Mouse (Mus musculus): ENCODE measurements around the gene Atp13a4.

Atp13a4 gene

GRCm38 (mm10) chr16:29459331-29459730 lies 85.3 kb downstream of the Atp13a4 start:
- DNase-seq: no peak

- DNase-seq: no peak
These were observed 87.8 kb downstream of the Atp13a4 start for GRCm38 (mm10) chr16:29456851-29457250.

GRCm38 (mm10) chr16:29453282-29453681 lies 91.4 kb downstream of the Atp13a4 start:
- DNase-seq: no peak

- DNase-seq: no peak
These were observed 93.0 kb downstream of the Atp13a4 start for GRCm38 (mm10) chr16:29451706-29452105.

GRCm38 (mm10) chr16:29442126-29442525 lies 102.5 kb downstream of the Atp13a4 start:
- no peak for DNase-seq

- no peak for DNase-seq
These were observed 103.2 kb downstream of the Atp13a4 start for GRCm38 (mm10) chr16:29441405-29441985.

GRCm38 (mm10) chr16:29438045-29438444 lies 106.6 kb downstream of the Atp13a4 start:
- DNase-seq: no peak

- DNase-seq: no peak
These were observed 108.9 kb downstream of the Atp13a4 start for GRCm38 (mm10) chr16:29435746-29436145.

GRCm38 (mm10) chr16:29434712-29435111 lies 110.0 kb downstream of the Atp13a4 start:
- peak in 1 of 2 experiments; percentile 1 for DNase-seq

GRCm38 (mm10) chr16:29414822-29415221 lies 129.8 kb downstream of the Atp13a4 start:
- no peak for DNase-seq

- no peak for DNase-seq
These were observed 137.3 kb downstream of the Atp13a4 start for GRCm38 (mm10) chr16:29407319-29407718.

GRCm38 (mm10) chr16:29399079-29399478 lies 145.6 kb downstream of the Atp13a4 start:
- no peak for DNase-seq

GRCm38 (mm10) chr16:29384781-29385180 lies 159.9 kb downstream of the Atp13a4 start:
- DNase-seq: no peak

GRCm38 (mm10) chr16:29378458-29378857 lies 166.2 kb downstream of the Atp13a4 start, which contains the start of gene Atp13a5:
TSS of gene Atp13a5 (minus strand) at chr16:29378732.
- no peak for DNase-seq

- no peak for DNase-seq
These were observed 170.0 kb downstream of the Atp13a4 start for GRCm38 (mm10) chr16:29374636-29375035.
